Mouse (Mus musculus) liver, embryonic 14.5 days (tissue): Measurements from ENCODE around the gene Prune2.

ENCODE experiments used
- CTCF ChIP-seq: IDR thresholded peaks from 2 replicates; pipeline ENCODE4 v1.5.1; 2016; ENCODE audit warnings: antibody characterized with exemption, low read depth, control low read depth
- EP300 ChIP-seq: IDR thresholded peaks from 2 replicates; pipeline ENCODE4 v1.6.1; 2016; ENCODE audit warnings: antibody characterized with exemption, low read depth

- no peak for TF ChIP-seq CTCF
- no peak for TF ChIP-seq EP300
Observed at GRCm38 (mm10) chr19:17150064-17150463, 194.1 kb downstream of the Prune2 start.
